Mouse (Mus musculus) testis, adult 2 months (tissue): Measurements from ENCODE around the gene Plaur.

Experiments used
- CTCF ChIP-seq: fragments of 200-500 bp; IDR thresholded peaks from 2 replicates; pipeline ENCODE4 v1.5.1; 2012; ENCODE audit warnings: low read depth, mild to moderate bottlenecking, inconsistent platforms, low read length, moderate library complexity; ENCODE audit not compliant: control insufficient read depth, insufficient read depth, insufficient replicate concordance
- POLR2A ChIP-seq: fragments of 200-500 bp; IDR thresholded peaks from 2 replicates; pipeline ENCODE4 v1.6.1; 2012; ENCODE audit warnings: low read depth, mild to moderate bottlenecking, inconsistent platforms, low read length, moderate library complexity; ENCODE audit not compliant: control insufficient read depth

GRCm38 (mm10) chr7:24517654-24518053, 55.4 kb downstream of the Plaur start:
- no peak for TF ChIP-seq CTCF
- TF ChIP-seq POLR2A = no peak
